Mouse (Mus musculus) brown adipose tissue, adult 24 weeks (tissue): ENCODE measurements around the gene Gpd1. TPM values are rescaled to one million over a fixed set of nuclear protein-coding genes. Genes with fewer than 3 reads are reported as not detected.
"Not testable (repeated sequence)": the region's sequence is repeated elsewhere in the genome, so short reads cannot be mapped to it uniquely, and the experiment has no call there.

ENCODE experiments used
- H3K27ac ChIP-seq: fragments of 200-500 bp; replicated peaks from 2 replicates; pipeline ENCODE4 v1.5.1; 2012; ENCODE audit warnings: low read depth, mild to moderate bottlenecking, low read length
- H3K4me1 ChIP-seq: fragments of 200-500 bp; 2 replicates; pipeline ENCODE4 v1.6.1; 2012; ENCODE audit warnings: low read length, mixed read lengths; ENCODE audit not compliant: control insufficient read depth, insufficient read depth, insufficient read length
- H3K4me3 ChIP-seq: fragments of 200-500 bp; 2 replicates; pipeline ENCODE4 v1.5.1; 2012; ENCODE audit warnings: low read depth, mild to moderate bottlenecking, low read length, moderate library complexity; ENCODE audit not compliant: insufficient read depth
- polyA plus RNA-seq: library from polyadenylated mRNA; stranded (reverse); fragments of >200 nt; gene quantifications from 2 replicates; pipeline ENCODE4 v1.2.4, GENCODE M21; 2012; ENCODE audit not compliant: missing spikeins, insufficient read depth, insufficient read length

The Gpd1 gene
- polyA plus RNA-seq, 1 experiment = 4,943 TPM

- Histone ChIP-seq H3K27ac (no peak overlapping the region), H3K4me1 (no peaks in the 10 kb centered on the region; the same call in 1 of the 2 replicates), H3K4me3 (no peak overlapping the region)
Observed at GRCm38 (mm10) chr15:99690924-99691323, 26.4 kb upstream of the Gpd1 start.

- H3K4me3 ChIP-seq = no peak overlapping the region
- no peaks in the 10 kb centered on the region; the same call in 1 of the 2 replicates for H3K4me1 ChIP-seq
- no peak overlapping the region for H3K27ac ChIP-seq
Observed at GRCm38 (mm10) chr15:99691976-99692375, 25.3 kb upstream of the Gpd1 start.

GRCm38 (mm10) chr15:99697309-99697708 lies 20.0 kb upstream of the Gpd1 start:
- H3K4me3 ChIP-seq = no peak overlapping the region
- H3K27ac ChIP-seq = no peak overlapping the region
- H3K4me1 ChIP-seq = no peaks in the 10 kb centered on the region; the same call in 1 of the 2 replicates

GRCm38 (mm10) chr15:99698533-99699085 lies 18.7 kb upstream of the Gpd1 start:
- no peak overlapping the region for H3K4me3 ChIP-seq
- no peak overlapping the region for H3K27ac ChIP-seq
- H3K4me1 ChIP-seq = peaks cover 7% of the 10 kb centered on the region; the same call in 1 of the 2 replicates

GRCm38 (mm10) chr15:99699715-99700114 lies 17.6 kb upstream of the Gpd1 start:
- Histone ChIP-seq H3K27ac (no peak overlapping the region), H3K4me1 (peaks cover 11% of the 10 kb centered on the region; the same call in 1 of the 2 replicates), H3K4me3 (no peak overlapping the region)

GRCm38 (mm10) chr15:99700219-99701106 lies 16.9 kb upstream of the Gpd1 start:
- Histone ChIP-seq H3K4me3 (no peak overlapping the region), H3K4me1 (peaks cover 11% of the 10 kb centered on the region; the same call in 1 of the 2 replicates)

GRCm38 (mm10) chr15:99701640-99701998 lies 15.7 kb upstream of the Gpd1 start:
- H3K27ac ChIP-seq = not testable (repeated sequence)
- peaks cover 11% of the 10 kb centered on the region; the same call in 1 of the 2 replicates for H3K4me1 ChIP-seq
- H3K4me3 ChIP-seq = peak overlapping the region; percentile 78

More at GRCm38 (mm10) chr15:99700219-99701106, 16.9 kb upstream of the Gpd1 start:
- no peak overlapping the region for H3K27ac ChIP-seq

- peak within 1 kb of the TSS; percentile 78 for H3K4me3 ChIP-seq
- peak within 1 kb of the TSS; percentile 67 for H3K27ac ChIP-seq
- H3K4me1 ChIP-seq = peaks cover 11% of the 10 kb centered on the region; the same call in 1 of the 2 replicates
Observed at GRCm38 (mm10) chr15:99701999-99702900, 15.1 kb upstream of the Gpd1 start, which contains the start of gene Smarcd1. Gene Smarcd1, plus strand, starts transcription at chr15:99702129.

GRCm38 (mm10) chr15:99703104-99703503 lies 14.2 kb upstream of the Gpd1 start:
- Histone ChIP-seq H3K4me3 (peak overlapping the region; percentile 14; the same call in 1 of the 2 replicates), H3K27ac (peak overlapping the region; percentile 2; the same call in 1 of the 2 replicates), H3K4me1 (peaks cover 11% of the 10 kb centered on the region; the same call in 1 of the 2 replicates)

GRCm38 (mm10) chr15:99703676-99704040 lies 13.7 kb upstream of the Gpd1 start:
- Histone ChIP-seq H3K27ac (peak overlapping the region; percentile 2; the same call in 1 of the 2 replicates), H3K4me1 (peaks cover 11% of the 10 kb centered on the region; the same call in 1 of the 2 replicates)

GRCm38 (mm10) chr15:99704041-99704681 lies 13.2 kb upstream of the Gpd1 start:
- Histone ChIP-seq H3K4me3 (peak overlapping the region; percentile 14), H3K27ac (peak overlapping the region; percentile 28; the same call in 1 of the 2 replicates), H3K4me1 (peaks cover 11% of the 10 kb centered on the region; the same call in 1 of the 2 replicates)

More at GRCm38 (mm10) chr15:99703676-99704040, 13.7 kb upstream of the Gpd1 start:
- no peak overlapping the region for H3K4me3 ChIP-seq

GRCm38 (mm10) chr15:99704881-99705280 lies 12.4 kb upstream of the Gpd1 start:
- no peak overlapping the region for H3K4me3 ChIP-seq
- H3K27ac ChIP-seq = peak overlapping the region; percentile 28; the same call in 1 of the 2 replicates
- peaks cover 11% of the 10 kb centered on the region; the same call in 1 of the 2 replicates for H3K4me1 ChIP-seq

- H3K4me1 ChIP-seq = peaks cover 11% of the 10 kb centered on the region; the same call in 1 of the 2 replicates
- H3K4me3 ChIP-seq = peak within 1 kb of the TSS; percentile 14
- peak within 1 kb of the TSS; percentile 28; the same call in 1 of the 2 replicates for H3K27ac ChIP-seq
Observed at GRCm38 (mm10) chr15:99705440-99706048, 11.8 kb upstream of the Gpd1 start, which contains the start of gene Gm17349. Gene Gm17349, minus strand, starts transcription at chr15:99705490.
